Mouse (Mus musculus) natural killer cell, adult 2 months (primary cell): ENCODE measurements at regions not wholly inside any gene's neighbourhood (a gene's known extent, or its start where the extent isn't known, plus 50 kb on each side); places are given as distances from the start of the nearest gene placed in this dataset.

Experiments used
- DNase-seq, 2 experiments: peaks; one replicate each; pipeline ENCODE4 v3.0.0; 2022; ENCODE audit warnings: low spot score in 2 of 2

GRCm38 (mm10) chr7:136792131-136792530, 102.3 kb upstream of the Mgmt start:
- no peak for DNase-seq

DNA sequence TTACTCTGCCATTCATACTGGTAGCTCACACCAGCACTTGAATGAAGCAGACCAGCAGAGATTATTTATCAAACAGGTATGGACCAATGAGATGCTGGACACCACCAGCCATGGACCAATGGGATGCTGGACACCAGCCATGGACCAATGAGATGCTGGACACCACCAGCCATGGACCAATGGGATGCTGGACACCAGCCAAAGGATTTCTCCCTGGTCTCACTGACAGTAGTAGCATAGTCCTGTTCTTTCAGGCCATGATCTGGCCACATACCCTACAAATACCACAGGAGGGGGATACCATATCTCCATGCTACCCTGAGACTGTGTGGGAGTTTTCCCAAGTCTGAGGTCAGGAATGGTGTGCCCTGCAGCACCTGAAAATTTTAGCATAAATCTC, 98.0 kb upstream of the Mgmt start:
- no peak for DNase-seq

DNA sequence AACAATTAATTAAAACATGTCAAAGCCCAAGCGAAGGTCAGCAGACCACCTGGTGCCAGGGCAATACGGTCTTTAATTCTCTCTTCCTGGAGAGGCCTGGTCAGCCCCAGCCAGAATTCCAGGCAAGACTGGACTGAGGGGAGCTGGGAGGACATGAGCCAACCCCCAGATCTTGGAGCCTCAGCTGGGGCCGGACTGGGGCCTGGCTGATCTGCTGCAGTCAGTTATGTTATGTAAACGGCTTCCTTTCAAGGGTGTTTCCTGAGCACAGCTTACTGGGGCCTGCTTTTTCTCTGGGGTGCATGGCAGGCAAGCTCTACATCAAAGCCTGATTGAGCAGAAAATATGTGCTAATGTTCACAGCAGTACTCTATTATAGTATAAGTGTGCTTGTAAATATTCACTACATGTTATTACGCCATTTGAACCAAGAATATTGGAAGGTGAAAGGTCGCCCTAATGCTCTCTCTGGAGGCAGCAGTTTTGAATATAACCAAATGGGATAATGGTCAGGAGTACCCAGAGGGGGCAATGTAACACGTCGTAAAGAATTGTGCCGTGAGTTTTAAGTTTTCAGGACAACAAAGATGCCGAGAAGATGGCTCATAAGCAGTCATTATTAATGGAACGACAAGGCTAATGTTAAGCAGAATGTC, 96.5 kb upstream of the Mgmt start:
- no peak for DNase-seq

- no peak for DNase-seq
These were observed 95.8 kb upstream of the Mgmt start for GRCm38 (mm10) chr7:136798605-136799004.

DNA sequence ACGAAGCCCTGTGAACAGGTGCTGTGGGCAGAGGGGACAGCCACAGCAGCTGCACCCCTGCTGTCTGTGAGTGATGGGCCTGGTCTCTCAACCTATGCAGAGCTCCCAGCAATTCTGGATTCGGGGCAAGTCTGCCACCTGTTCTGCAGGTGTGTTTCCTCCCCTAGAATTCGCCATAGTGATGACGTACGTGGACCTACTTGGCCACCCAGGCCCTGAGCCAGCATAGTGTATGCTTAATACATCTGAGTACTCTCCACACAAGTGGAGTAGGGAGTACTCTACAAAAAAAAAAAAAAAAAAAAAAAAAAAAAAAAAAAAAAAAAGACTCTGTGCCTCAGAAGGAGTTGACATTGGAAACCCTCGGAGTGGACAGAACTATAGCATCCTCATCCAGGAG, 87.3 kb upstream of the Mgmt start:
- DNase-seq: no peak

- no peak for DNase-seq
These were observed 86.4 kb upstream of the Mgmt start for GRCm38 (mm10) chr7:136807968-136808367.

- DNase-seq: no peak
These were observed 84.8 kb upstream of the Mgmt start for GRCm38 (mm10) chr7:136809576-136809975.

DNA sequence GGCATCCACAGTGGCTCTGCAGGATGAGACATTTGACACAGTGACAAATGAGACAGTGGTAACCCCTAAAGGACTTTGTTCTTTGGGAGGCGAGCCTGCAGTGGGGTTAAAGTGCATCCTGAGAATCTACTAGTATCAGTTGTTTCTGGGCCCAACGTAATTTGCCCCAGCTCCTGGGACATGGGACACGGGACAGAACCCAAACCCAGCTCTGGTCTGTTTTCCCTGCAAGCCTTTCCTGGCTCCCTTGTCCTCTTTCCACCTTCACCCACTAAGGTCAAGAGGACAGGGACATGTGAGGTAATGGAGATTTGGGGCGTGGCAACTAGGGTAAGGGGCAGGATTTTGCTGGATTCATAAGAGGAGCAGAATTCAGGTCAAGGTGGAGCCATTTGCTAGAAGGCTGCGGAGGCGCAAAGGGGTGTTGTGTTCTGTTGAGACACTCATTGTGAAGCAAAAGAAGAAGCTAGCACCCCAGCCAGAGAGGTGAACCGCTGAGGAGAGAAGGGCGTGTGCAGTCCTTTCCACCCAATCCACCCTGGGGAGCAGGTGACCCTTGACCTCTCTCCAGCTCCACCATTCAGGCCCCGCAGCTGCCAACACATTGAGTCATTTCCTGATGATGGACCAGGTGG, 80.6 kb upstream of the Mgmt start:
- no peak for DNase-seq

DNA sequence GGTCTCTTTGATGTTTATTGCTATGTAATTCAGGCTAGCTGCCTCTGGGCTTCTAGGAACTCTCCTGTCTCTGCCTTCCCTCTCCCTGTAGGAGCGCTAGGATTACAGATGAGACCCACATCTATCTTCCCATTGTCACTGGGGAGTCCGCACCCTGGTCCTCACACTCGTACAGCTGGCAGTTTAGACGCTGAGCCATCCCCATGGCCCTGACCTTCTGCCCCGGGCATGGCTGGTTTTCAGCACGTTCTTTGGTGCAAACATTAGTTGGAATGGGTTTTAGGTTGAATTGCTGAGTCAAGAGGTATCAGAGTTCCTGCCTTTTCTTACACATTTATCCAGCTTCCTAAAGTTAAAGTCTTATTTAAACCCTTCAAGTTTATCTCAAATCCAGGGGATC, 79.7 kb upstream of the Mgmt start:
- DNase-seq: no peak

GRCm38 (mm10) chr7:136820291-136820690, 74.1 kb upstream of the Mgmt start:
- no peak for DNase-seq

DNA sequence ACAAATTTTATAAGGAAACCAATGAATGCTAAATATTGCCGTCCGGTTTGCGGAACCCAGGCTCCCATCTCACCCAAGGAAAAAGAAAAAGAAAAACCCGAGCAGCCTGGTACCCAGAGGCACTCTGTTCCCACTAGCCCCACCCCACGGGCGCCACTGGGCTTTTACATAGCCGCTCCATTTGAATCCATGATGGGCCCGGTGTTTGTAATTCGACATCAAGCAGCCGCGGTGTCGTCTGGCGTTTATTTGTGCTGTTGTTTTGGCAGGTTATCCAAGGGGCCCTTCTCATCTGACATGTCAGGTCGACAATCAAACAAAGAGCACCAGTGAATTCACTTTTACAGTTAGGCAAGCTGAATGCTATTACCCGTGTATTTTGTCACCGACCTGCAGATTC, 68.8 kb upstream of the Mgmt start:
- no peak for DNase-seq

GRCm38 (mm10) chr7:136829621-136830313, 64.6 kb upstream of the Mgmt start:
- DNase-seq: no peak

DNA sequence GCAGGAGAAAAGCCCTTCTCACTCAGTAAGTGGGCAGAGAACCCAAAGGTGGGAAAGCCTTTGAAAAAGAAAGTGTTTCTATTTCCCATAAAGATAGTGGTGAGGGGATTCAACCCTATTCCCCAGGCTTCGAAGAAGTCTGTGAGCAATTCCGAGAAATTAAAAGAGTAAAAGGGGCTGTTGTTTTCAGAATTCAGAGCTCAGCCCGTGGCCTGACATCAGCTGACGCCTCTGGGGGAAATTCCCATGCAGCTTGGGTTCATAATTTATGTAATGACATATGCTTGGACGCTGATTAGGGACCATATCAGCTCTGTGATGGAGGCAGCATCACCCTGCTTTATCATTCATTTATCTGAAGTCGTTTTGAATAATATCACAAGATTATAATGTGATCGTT, 62.0 kb upstream of the Mgmt start:
- no peak for DNase-seq

DNA sequence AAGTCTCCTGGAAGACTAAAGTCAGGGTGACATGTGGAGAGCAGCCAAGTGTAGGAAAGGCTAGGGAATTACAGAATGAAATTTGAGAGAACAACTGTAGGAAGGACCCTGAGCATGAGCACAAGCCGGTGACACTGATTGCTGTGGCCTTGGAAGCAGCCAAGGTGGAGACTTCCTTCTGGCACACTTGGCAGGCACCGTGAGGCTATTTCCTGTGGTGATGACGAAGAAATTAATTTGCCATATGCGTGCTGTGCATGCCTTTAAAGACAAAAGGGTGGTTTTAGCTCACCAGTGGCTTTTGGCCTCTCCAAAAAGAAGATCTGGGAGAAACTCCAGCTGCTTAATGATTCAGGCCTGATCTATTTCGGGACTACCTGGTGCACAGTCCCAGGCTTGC, 55.4 kb upstream of the Mgmt start:
- DNase-seq: no peak

DNA sequence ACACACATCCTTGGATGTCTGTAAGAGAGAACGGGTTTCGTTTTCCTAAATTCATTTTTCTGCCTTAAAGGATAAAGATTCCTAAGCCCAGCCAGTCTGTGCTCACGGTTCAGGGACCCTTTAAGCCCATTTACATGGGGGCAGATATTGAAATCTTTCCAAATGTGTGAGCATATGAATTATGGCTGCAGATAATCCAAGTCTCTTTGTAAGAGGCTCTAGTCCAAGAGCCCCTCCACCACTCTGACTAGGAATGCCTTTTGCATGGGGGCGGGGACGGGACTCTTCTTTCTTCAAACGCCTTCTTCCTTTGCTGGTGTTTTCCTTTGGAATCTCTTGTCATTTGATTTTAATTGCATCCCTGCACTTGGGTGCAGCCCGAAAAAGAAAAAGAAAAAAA, 54.2 kb upstream of the Mgmt start:
- DNase-seq: no peak

DNA sequence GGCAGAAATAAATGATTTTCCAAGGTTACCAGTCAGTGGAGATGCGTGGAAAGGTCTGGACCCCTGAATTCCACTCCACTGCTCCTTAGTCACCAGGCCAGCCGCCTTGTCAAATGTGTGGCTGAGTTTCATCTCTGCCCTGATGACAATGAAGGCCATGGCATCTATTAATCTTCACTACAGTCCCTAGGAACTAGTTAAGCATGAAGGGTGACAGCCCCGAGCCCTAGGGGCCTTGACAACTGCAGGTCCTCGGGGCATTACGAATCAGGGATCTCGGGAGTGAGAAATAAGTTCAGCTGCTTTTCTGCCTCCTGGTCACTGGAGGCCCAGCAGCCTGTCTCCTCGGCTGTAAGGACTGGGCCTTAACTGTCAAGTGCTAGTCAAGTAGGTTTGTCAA, 51.7 kb upstream of the Mgmt start:
- no peak for DNase-seq

- no peak for DNase-seq
These were observed 50.1 kb upstream of the Mgmt start for GRCm38 (mm10) chr7:136844282-136844681.
